Mouse (Mus musculus) forebrain, postnatal 0 days (tissue): ENCODE data around the gene Cep128. TPM values are rescaled to one million over a fixed set of nuclear protein-coding genes. Genes with fewer than 3 reads are reported as not detected.

Source experiments
- ATAC-seq: fragments of 200-750 bp; cut with Nextera tagmentation; 2 replicates; pipeline ENCODE4 v1.8.0; 2017; ENCODE audit warnings: mild to moderate bottlenecking, moderate library complexity
- DNase-seq: peaks from one replicate; pipeline ENCODE4 v3.0.0-alpha.2; 2015
- H3K27ac ChIP-seq: fragments of 300-500 bp; sonication (generic); 2 replicates; pipeline ENCODE4 v1.5.1; 2014; ENCODE audit warnings: low read depth, mild to moderate bottlenecking, antibody characterized with exemption, low read length, moderate library complexity, mixed read lengths
- H3K27me3 ChIP-seq: fragments of 300-500 bp; sonication (generic); 2 replicates; pipeline ENCODE4 v1.6.1; 2014; ENCODE audit warnings: mild to moderate bottlenecking, low read length, mixed read lengths; ENCODE audit not compliant: insufficient read depth
- H3K36me3 ChIP-seq: fragments of 300-500 bp; sonication (generic); 2 replicates; pipeline ENCODE4 v1.6.1; 2014; ENCODE audit warnings: mild to moderate bottlenecking, moderate library complexity; ENCODE audit not compliant: insufficient read depth
- H3K4me1 ChIP-seq: fragments of 300-500 bp; sonication (generic); 2 replicates; pipeline ENCODE4 v1.6.1; 2014; ENCODE audit warnings: antibody characterized with exemption; ENCODE audit not compliant: insufficient read depth
- H3K4me2 ChIP-seq: fragments of 300-500 bp; sonication (generic); 2 replicates; pipeline ENCODE4 v1.6.1; 2014; ENCODE audit warnings: low read depth, mild to moderate bottlenecking, moderate library complexity
- H3K4me3 ChIP-seq: fragments of 300-500 bp; sonication (generic); 2 replicates; pipeline ENCODE4 v1.5.1; 2014; ENCODE audit warnings: low read depth, low read length, mixed read lengths
- H3K9ac ChIP-seq: fragments of 300-500 bp; sonication (generic); 2 replicates; pipeline ENCODE4 v1.6.1; 2014; ENCODE audit warnings: mild to moderate bottlenecking
- H3K9me3 ChIP-seq: fragments of 300-500 bp; sonication (generic); 2 replicates; pipeline ENCODE4 v1.6.1; 2016; ENCODE audit warnings: low read length
- CTCF ChIP-seq: sonication (generic); IDR thresholded peaks from 2 replicates; pipeline ENCODE4 v1.5.1; 2016; ENCODE audit warnings: antibody characterized with exemption, control low read depth, low read depth
- WGBS: fragments of 180-500 bp; shearing (Covaris S2); extraction: QIAGEN DNeasy Blood & Tissue Kit; methylation state at CpG from one replicate; pipeline ENCODE4 v1.1.7; 2014; 5-methylcytosine and 5-hydroxymethylcytosine counted together
- polyA plus RNA-seq: library from polyadenylated mRNA; unstranded; fragments of >200 nt; fragmentation: Nextera tagmentation; extraction: Ambion mirVana; gene quantifications from 2 replicates; pipeline ENCODE4 v1.2.1, GENCODE M21; 2015
- total RNA-seq: library from RNA; depleted of rRNA; stranded (reverse); fragments of >200 nt; gene quantifications from 2 replicates; pipeline ENCODE4 v1.2.3, GENCODE M21; 2014

The Cep128 gene
- total and polyA plus RNA-seq, 2 experiments from 2014 or later = 3.0 to 8.4 TPM

DNA sequence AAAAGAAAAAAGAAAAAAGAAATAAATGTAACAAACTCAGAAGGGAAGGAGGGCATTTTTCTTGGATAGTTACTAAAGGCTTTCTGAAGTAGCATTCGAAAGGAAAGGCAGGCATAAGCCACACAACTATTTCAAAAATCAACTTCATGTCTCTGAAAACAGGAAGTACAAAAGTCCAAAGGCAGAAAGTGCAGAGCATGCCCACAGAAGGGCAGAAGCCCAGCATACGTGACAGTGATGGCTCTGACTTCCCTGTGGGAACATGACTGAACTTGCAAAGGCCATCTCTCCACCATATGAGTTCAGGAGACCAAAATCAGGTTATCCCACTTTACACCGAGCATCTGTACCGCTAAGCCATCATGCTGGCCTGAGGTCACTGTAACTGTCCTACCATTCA, 71.6 kb downstream of the Cep128 start:
- H3K9me3 ChIP-seq = no peaks in the 10 kb centered on the region
- H3K36me3 ChIP-seq = no peaks in the 10 kb centered on the region
- H3K27me3 ChIP-seq = no peaks in the 10 kb centered on the region
- H3K27ac ChIP-seq = no peak overlapping the region
- no peak overlapping the region for H3K4me2 ChIP-seq
- no peak overlapping the region for H3K9ac ChIP-seq
- no peak for TF ChIP-seq CTCF
- DNase-seq = no peak
- 94% methylated on average over 4 of the region's 4 CpGs for WGBS
- H3K4me1 ChIP-seq = no peaks in the 10 kb centered on the region
- H3K4me3 ChIP-seq = no peak overlapping the region
- ATAC-seq = no peak

DNA sequence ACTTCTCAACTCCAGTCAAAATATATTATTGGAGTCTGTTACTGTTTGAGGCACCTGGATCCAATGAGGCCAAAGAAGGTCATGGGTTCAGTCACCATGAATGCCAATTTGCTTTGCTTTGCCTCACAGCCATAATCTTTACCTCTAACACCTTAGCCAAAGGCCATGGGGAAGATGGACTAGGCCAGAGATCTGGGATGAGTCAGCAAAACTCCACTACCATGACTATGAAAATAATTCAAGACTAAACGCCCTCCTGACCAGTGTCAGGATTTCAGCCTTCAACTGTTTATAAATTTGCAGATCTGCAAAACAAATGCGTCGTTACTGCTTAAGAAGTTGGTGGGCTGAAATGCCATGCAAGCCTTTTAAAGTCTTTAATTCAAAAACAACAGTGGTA, 76.5 kb downstream of the Cep128 start:
- H3K27ac ChIP-seq = no peak overlapping the region
- DNase-seq = no peak
- no peak overlapping the region for H3K9ac ChIP-seq
- H3K4me3 ChIP-seq = no peak overlapping the region
- H3K9me3 ChIP-seq = no peaks in the 10 kb centered on the region
- H3K4me2 ChIP-seq = no peak overlapping the region
- TF ChIP-seq CTCF = no peak
- no peaks in the 10 kb centered on the region for H3K4me1 ChIP-seq
- ATAC-seq = no peak
- H3K36me3 ChIP-seq = no peaks in the 10 kb centered on the region
- WGBS = 85% methylated on average over 3 of the region's 3 CpGs
- H3K27me3 ChIP-seq = no peaks in the 10 kb centered on the region

GRCm38 (mm10) chr12:91305769-91306168, 78.4 kb downstream of the Cep128 start:
- DNase-seq (no peak), ATAC-seq (no peak)
- Histone ChIP-seq H3K9me3 (no peaks in the 10 kb centered on the region), H3K36me3 (no peaks in the 10 kb centered on the region), H3K27me3 (no peaks in the 10 kb centered on the region), H3K4me3 (no peak overlapping the region), H3K9ac (no peak overlapping the region), H3K4me2 (no peak overlapping the region), H3K27ac (no peak overlapping the region), H3K4me1 (no peaks in the 10 kb centered on the region)
- no peak for TF ChIP-seq CTCF
- 91% methylated on average over 7 of the region's 7 CpGs for WGBS

DNA sequence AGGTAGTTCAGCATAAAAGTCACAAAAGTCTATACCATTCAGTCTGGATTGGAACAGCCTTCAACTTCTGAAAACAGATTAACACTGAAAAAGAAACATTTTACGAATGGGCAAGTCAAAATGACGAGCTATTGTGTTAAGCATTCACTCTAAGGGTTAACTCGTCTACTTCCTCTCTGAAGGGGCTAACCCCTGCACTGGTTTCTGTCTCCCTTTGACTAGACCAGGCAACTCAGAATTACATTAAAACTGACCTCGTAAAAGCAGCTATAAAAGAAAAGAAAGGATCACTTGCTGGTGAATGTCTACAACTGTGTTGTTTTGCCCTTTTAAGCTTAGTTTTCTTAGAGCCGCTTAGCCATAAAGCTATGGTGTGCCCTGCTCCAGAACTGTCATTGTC, 79.2 kb downstream of the Cep128 start:
- Histone ChIP-seq H3K27ac (no peak overlapping the region), H3K27me3 (no peaks in the 10 kb centered on the region), H3K9me3 (no peaks in the 10 kb centered on the region), H3K4me3 (no peak overlapping the region), H3K36me3 (no peaks in the 10 kb centered on the region), H3K9ac (no peak overlapping the region), H3K4me2 (no peak overlapping the region), H3K4me1 (no peaks in the 10 kb centered on the region)
- ATAC-seq (no peak), DNase-seq (no peak)
- no peak for TF ChIP-seq CTCF
- 53% methylated on average over 5 of the region's 5 CpGs for WGBS

DNA sequence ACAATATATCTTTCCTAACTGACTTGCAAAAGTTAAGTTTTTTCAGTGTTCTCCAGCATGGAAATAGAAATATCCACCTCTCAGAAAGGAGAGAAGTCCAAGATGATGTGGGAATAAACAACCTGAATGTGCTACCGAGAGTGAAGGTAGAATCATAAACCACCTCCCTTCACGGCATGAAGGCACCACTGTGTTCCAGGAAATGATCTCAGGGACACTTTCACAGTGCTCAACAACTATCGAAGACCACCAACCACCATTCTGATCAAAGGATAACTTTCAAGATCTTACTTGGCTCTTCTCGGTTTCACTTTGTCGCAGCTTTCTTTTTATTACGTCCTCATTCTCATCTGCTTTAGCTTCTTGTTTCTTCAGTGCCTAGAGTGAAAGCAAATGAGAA, 85.5 kb downstream of the Cep128 start:
- H3K27ac ChIP-seq = no peak overlapping the region
- H3K9me3 ChIP-seq = no peaks in the 10 kb centered on the region
- no peak for DNase-seq
- 98% methylated on average over 6 of the region's 6 CpGs for WGBS
- no peak overlapping the region for H3K4me2 ChIP-seq
- no peak for ATAC-seq
- TF ChIP-seq CTCF = no peak
- H3K4me3 ChIP-seq = no peak overlapping the region
- H3K9ac ChIP-seq = no peak overlapping the region
- H3K4me1 ChIP-seq = no peaks in the 10 kb centered on the region
- no peaks in the 10 kb centered on the region for H3K27me3 ChIP-seq
- H3K36me3 ChIP-seq = no peaks in the 10 kb centered on the region

DNA sequence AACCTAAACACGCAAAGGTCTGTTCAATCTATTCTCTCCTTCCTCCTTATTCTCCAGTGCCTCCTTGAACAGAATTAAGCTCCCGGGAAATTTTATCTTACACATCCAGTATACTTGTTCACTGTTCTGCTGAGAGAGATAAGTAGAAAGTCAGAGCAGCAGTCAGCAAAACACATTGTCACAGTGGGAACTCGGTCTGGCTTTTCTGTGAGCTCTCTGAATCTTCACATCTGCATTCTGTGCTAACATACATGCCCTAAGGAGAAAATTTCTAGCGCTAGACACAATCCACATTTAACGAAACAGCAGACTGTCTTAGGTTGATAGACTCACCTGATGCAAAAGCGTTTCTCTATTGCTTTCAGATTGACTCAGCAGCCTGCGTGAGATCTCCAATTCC, 88.3 kb downstream of the Cep128 start:
- H3K27ac ChIP-seq = no peak overlapping the region
- no peak for DNase-seq

GRCm38 (mm10) chr12:91295436-91295835, 88.8 kb downstream of the Cep128 start:
- 86% methylated on average over 3 of the region's 3 CpGs for whole genome bisulfite sequencing

More for the DNA sequence above, 88.3 kb downstream of the Cep128 start:
- no peaks in the 10 kb centered on the region for H3K27me3 ChIP-seq
- 81% methylated on average over 7 of the region's 7 CpGs for WGBS
- no peak overlapping the region for H3K4me2 ChIP-seq
- H3K36me3 ChIP-seq = no peaks in the 10 kb centered on the region
- H3K9ac ChIP-seq = no peak overlapping the region
- H3K9me3 ChIP-seq = no peaks in the 10 kb centered on the region
- no peak overlapping the region for H3K4me3 ChIP-seq
- TF ChIP-seq CTCF = no peak
- no peak for ATAC-seq
- no peaks in the 10 kb centered on the region for H3K4me1 ChIP-seq

DNA sequence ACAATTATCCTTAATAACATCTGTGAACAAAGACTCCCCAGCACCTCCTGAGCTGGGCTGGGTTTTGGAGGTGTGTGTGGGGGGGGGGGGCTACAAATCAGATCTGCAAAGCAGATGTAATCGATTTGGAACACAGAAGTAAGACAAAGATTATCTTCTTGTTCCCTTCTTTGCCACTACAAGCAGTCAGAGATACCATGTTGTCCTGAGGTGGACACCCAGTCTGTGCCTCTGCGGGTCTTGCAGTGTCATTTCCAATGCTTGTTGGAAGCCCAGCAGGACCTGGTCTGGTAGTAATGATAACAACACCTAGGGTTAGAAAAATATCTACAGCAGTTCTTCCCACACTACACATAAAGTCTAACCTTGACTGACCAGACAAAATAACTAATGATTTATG, 110.3 kb downstream of the Cep128 start:
- WGBS = 90% methylated on average over 2 of the region's 2 CpGs
- TF ChIP-seq CTCF = no peak

More at GRCm38 (mm10) chr12:91295436-91295835, 88.8 kb downstream of the Cep128 start:
- Histone ChIP-seq H3K4me1 (no peaks in the 10 kb centered on the region), H3K27me3 (no peaks in the 10 kb centered on the region), H3K4me3 (no peak overlapping the region), H3K4me2 (no peak overlapping the region), H3K9ac (no peak overlapping the region), H3K9me3 (no peaks in the 10 kb centered on the region), H3K27ac (no peak overlapping the region), H3K36me3 (no peaks in the 10 kb centered on the region)
- DNase-seq (no peak), ATAC-seq (no peak)
- no peak for TF ChIP-seq CTCF

More for the DNA sequence above, 110.3 kb downstream of the Cep128 start:
- no peak for ATAC-seq
- H3K27ac ChIP-seq = no peak overlapping the region
- H3K4me3 ChIP-seq = no peak overlapping the region
- DNase-seq = no peak
- H3K9me3 ChIP-seq = no peaks in the 10 kb centered on the region
- no peaks in the 10 kb centered on the region for H3K36me3 ChIP-seq
- no peaks in the 10 kb centered on the region for H3K4me1 ChIP-seq
- H3K4me2 ChIP-seq = no peak overlapping the region
- H3K9ac ChIP-seq = no peak overlapping the region
- no peaks in the 10 kb centered on the region for H3K27me3 ChIP-seq
